Mouse (Mus musculus): ENCODE measurements around the gene Jund. TPM values are rescaled to one million over a fixed set of nuclear protein-coding genes. Genes with fewer than 3 reads are reported as not detected.

Jund gene
- polyA plus RNA-seq, 1 experiment from 2014 or later, result 97.7 TPM

DNA sequence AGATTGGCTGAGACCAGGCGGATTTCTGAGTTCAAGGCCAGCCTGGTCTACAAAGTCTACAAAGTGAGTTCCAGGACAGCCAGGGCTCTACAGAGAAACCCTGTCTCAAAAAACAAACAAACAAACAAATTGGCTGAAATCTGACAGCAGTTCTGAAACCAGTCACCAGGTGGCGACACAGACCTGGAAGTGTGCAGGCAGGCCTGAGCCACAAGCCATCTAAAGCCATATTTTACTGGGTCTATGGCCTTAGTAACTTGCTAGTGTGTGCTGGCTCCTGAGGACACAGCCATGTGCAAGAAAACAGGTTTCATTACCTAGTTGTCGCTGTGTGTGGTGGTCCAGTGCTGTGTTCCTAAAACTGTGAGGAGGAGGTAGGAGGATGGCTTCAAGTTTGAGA, 22.0 kb downstream of the Jund start:
- no peaks in the 10 kb centered on the region for H3K4me1 ChIP-seq (replicated peaks)
- ATAC-seq, result peak; percentile 70
- no peak overlapping the region for H3K27ac ChIP-seq
- H3K36me3 ChIP-seq, result no peaks in the 10 kb centered on the region
- WGBS, result 4% methylated on average over 3 of the region's 3 CpGs
- H3K9ac ChIP-seq (replicated peaks), result no peak overlapping the region
- peaks cover 14% of the 10 kb centered on the region; the same call in 1 of the 2 replicates for H3K27me3 ChIP-seq
- H3K4me3 ChIP-seq (replicated peaks), result no peak overlapping the region
- H3K9me3 ChIP-seq, result no peaks in the 10 kb centered on the region
- H3K4me2 ChIP-seq (replicated peaks), result no peak overlapping the region

- Histone ChIP-seq H3K27ac (no peak overlapping the region), H3K9ac (replicated peaks) (0 out of 2 replicates have a peak overlapping the region, but pooled peaks have one; percentile 14), H3K36me3 (no peaks in the 10 kb centered on the region), H3K27me3 (peaks cover 23% of the 10 kb centered on the region), H3K4me2 (replicated peaks) (no peak overlapping the region), H3K9me3 (no peaks in the 10 kb centered on the region), H3K4me1 (replicated peaks) (no peaks in the 10 kb centered on the region), H3K4me3 (replicated peaks) (no peak overlapping the region)
- 81% methylated on average over 8 of the region's 8 CpGs for WGBS
- no peak for ATAC-seq
These were observed 22.9 kb downstream of the Jund start for GRCm38 (mm10) chr8:70721601-70722000.

DNA sequence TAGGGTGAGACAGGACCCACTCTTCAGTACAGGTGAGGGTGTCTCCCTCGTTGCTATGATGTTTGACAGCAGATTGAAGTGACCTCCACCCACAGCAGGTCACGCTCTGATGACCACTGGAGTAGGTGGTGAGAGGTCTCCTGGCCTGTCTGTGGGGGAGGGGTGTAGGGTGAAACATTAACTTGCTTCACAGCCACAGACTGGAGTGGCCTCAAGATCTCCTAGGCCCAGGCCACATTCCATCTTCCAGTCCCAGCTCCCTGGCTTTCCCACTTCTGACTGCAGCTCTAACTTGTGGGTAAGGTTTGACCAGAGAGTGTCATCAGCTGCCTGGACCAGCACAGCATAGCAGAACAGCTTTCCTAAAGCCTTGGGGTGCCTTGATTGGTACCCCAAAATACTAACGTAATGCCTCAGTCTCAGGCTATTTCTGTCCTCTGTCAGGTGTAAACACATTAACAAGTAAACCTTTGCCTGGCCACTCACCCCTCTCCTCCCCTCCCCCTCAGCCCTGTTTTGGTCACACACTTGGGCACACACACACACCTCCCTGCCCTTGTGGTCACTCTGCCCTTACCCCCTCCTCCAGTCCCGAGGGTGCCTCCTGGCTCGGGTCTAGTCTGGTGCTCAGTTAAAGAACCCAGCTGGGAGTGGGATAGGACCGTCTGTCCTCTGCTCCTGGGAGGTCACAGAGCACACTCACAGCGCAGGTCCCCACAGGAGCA, 24.9 kb downstream of the Jund start, which contains the start of gene Pde4c:
Gene Pde4c (plus strand): TSS at position 235 of the 725 bp plus-strand sequence.
- Histone ChIP-seq H3K36me3 (no peaks in the 10 kb centered on the region), H3K4me1 (replicated peaks) (no peaks in the 10 kb centered on the region), H3K4me3 (replicated peaks) (no peak within 1 kb of the TSS), H3K4me2 (replicated peaks) (no peak within 1 kb of the TSS), H3K27me3 (peaks cover 33% of the 10 kb centered on the region), H3K9me3 (no peaks in the 10 kb centered on the region), H3K9ac (replicated peaks) (0 out of 2 replicates have a peak within 1 kb of the TSS, but pooled peaks have one; percentile 28), H3K27ac (no peak within 1 kb of the TSS)
- ATAC-seq, result no peak
- 70% methylated on average over 7 of the region's 7 CpGs for WGBS

DNA sequence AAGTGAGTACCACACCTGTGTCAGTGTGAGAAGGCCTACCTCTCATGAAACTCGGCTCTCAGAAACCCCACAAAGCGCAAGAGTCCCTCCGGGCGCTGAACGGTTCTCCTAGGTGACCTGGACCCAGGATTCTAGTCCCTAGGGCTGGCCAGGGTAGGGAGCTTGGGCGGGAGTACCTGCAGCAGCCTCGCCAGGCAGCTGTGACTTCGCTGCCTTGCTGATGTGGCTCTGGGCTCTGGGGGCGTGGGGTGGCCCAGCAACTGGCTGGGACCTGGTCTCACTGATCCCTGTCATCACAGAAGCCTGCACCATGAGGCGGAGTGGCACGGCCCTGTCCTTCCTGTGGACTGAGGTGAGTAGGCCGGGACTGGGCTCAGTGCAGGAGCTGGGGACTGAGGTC, 25.5 kb downstream of the Jund start:
- no peak for ATAC-seq
- 85% methylated on average over 12 of the region's 12 CpGs for WGBS
- Histone ChIP-seq H3K9ac (replicated peaks) (0 out of 2 replicates have a peak overlapping the region, but pooled peaks have one; percentile 28), H3K4me3 (replicated peaks) (no peak overlapping the region), H3K36me3 (no peaks in the 10 kb centered on the region), H3K9me3 (no peaks in the 10 kb centered on the region), H3K27ac (no peak overlapping the region), H3K4me2 (replicated peaks) (no peak overlapping the region), H3K4me1 (replicated peaks) (no peaks in the 10 kb centered on the region), H3K27me3 (peaks cover 38% of the 10 kb centered on the region)

DNA sequence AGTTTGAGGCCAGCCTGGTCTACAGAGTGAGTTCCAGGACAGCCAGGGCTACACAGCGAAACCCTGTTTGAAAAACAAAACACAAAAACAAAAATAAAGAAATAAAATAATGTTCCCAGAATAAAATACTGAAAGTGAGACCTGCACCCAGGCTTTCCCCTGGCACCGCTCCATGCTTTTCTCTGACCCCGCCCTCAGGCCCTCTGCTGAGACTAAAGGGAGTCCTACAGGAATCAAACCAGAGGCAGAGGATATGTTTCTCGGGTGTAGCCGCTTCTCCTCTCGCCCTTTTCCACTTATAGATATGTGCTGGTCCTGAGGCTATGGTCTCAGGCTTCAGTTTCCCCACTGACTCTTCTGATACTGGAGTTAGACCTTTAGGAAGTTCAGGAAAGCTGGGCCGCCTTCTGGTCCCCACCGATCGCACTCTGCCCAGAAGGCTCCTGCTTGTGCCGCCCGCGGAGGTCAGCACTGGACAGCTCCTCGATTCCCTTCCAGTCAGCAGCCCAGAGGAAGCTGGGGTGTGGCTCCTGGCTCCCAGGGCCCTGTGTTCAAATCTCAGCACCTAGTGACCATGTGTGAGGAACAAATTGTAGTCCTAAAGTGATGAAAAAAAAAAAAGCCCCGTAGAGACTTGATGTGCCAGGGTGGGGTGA, 27.2 kb downstream of the Jund start:
- Histone ChIP-seq H3K4me1 (replicated peaks) (peaks cover 6% of the 10 kb centered on the region; the same call in 1 of the 2 replicates), H3K9me3 (no peaks in the 10 kb centered on the region), H3K36me3 (no peaks in the 10 kb centered on the region), H3K4me2 (replicated peaks) (no peak overlapping the region), H3K27ac (no peak overlapping the region), H3K9ac (replicated peaks) (no peak overlapping the region), H3K4me3 (replicated peaks) (no peak overlapping the region), H3K27me3 (peaks cover 49% of the 10 kb centered on the region)
- no peak for ATAC-seq
- WGBS, result 31% methylated on average over 14 of the region's 14 CpGs

GRCm38 (mm10) chr8:70726721-70727120, 28.0 kb downstream of the Jund start:
- Histone ChIP-seq H3K9ac (replicated peaks) (0 out of 2 replicates have a peak overlapping the region, but pooled peaks have one; percentile 2), H3K36me3 (no peaks in the 10 kb centered on the region), H3K9me3 (no peaks in the 10 kb centered on the region), H3K27me3 (peaks cover 52% of the 10 kb centered on the region), H3K4me2 (replicated peaks) (no peak overlapping the region), H3K4me3 (replicated peaks) (no peak overlapping the region), H3K4me1 (replicated peaks) (peaks cover 6% of the 10 kb centered on the region; the same call in 1 of the 2 replicates), H3K27ac (no peak overlapping the region)
- no peak for ATAC-seq
- 50% methylated on average over 11 of the region's 11 CpGs for WGBS

DNA sequence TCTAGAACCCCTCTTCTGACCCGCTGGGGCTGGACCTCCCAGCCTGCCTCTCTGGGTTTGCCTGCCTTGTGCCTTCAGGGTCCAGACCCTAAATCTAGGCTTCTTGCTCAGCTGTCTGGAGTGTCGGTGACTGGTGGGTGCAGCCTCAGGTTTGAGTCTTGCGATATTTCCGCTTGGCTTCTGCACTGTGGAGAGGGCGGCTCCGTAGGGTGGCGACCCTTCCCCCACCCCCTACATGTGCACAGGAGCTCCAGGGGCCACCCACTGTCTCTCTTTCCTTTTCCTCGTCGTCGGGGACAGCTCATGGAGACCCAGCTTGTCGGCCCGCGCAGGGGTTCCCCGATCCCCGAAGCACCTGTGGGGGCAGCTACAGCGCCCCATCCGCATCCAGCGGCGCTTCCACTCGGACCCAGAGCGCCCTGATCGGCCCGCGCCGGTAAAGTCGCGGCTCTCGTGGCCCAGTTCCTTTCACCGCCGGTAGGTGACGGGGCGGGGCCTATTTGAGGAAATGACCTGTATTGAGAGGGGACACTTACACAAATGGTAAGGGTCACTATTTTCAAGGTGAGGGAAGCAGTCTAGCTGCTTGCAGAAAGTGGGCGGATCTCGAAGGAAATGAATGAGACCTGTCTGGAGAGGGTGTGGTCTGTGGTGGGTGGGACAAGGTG, 31.2 kb downstream of the Jund start:
- H3K4me1 ChIP-seq (replicated peaks), result peaks cover 6% of the 10 kb centered on the region; the same call in 1 of the 2 replicates
- H3K9me3 ChIP-seq, result no peaks in the 10 kb centered on the region
- ATAC-seq, result peak; percentile 60
- peak overlapping the region; percentile 46 for H3K9ac ChIP-seq (replicated peaks)
- H3K27ac ChIP-seq, result no peak overlapping the region
- 4% methylated on average over 34 of the region's 34 CpGs for WGBS
- H3K4me3 ChIP-seq (replicated peaks), result peak overlapping the region; percentile 16
- H3K36me3 ChIP-seq, result no peaks in the 10 kb centered on the region
- H3K27me3 ChIP-seq, result peaks cover 65% of the 10 kb centered on the region
- peak overlapping the region; percentile 41 for H3K4me2 ChIP-seq (replicated peaks)

- no peaks in the 10 kb centered on the region for H3K36me3 ChIP-seq
- no peaks in the 10 kb centered on the region for H3K9me3 ChIP-seq
- 85% methylated on average over 4 of the region's 4 CpGs for WGBS
- no peak overlapping the region for H3K4me2 ChIP-seq (replicated peaks)
- peaks cover 6% of the 10 kb centered on the region; the same call in 1 of the 2 replicates for H3K4me1 ChIP-seq (replicated peaks)
- H3K27me3 ChIP-seq, result peaks cover 63% of the 10 kb centered on the region
- H3K4me3 ChIP-seq (replicated peaks), result no peak overlapping the region
- no peak overlapping the region for H3K9ac ChIP-seq (replicated peaks)
- no peak for ATAC-seq
- no peak overlapping the region for H3K27ac ChIP-seq
These were observed 32.2 kb downstream of the Jund start for GRCm38 (mm10) chr8:70730956-70731355.

- H3K4me2 ChIP-seq (replicated peaks), result no peak overlapping the region
- H3K9me3 ChIP-seq, result no peaks in the 10 kb centered on the region
- H3K9ac ChIP-seq (replicated peaks), result no peak overlapping the region
- no peaks in the 10 kb centered on the region for H3K36me3 ChIP-seq
- H3K27ac ChIP-seq, result no peak overlapping the region
- H3K4me1 ChIP-seq (replicated peaks), result peaks cover under 1% of the 10 kb centered on the region; the same call in 1 of the 2 replicates
- peaks cover 45% of the 10 kb centered on the region for H3K27me3 ChIP-seq
- no peak overlapping the region for H3K4me3 ChIP-seq (replicated peaks)
- ATAC-seq, result no peak
- 78% methylated on average over 5 of the region's 5 CpGs for WGBS
These were observed 39.0 kb downstream of the Jund start for GRCm38 (mm10) chr8:70737705-70738104.

- H3K9ac ChIP-seq (replicated peaks), result no peak overlapping the region
- no peak overlapping the region for H3K4me2 ChIP-seq (replicated peaks)
- H3K4me3 ChIP-seq (replicated peaks), result no peak overlapping the region
- no peak overlapping the region for H3K27ac ChIP-seq
- H3K27me3 ChIP-seq, result peaks cover 46% of the 10 kb centered on the region
- H3K9me3 ChIP-seq, result no peaks in the 10 kb centered on the region
- peaks cover 5% of the 10 kb centered on the region for H3K4me1 ChIP-seq (replicated peaks)
- 73% methylated on average over 3 of the region's 3 CpGs for WGBS
- ATAC-seq, result no peak
- no peaks in the 10 kb centered on the region for H3K36me3 ChIP-seq
These were observed 39.5 kb downstream of the Jund start for GRCm38 (mm10) chr8:70738211-70738610.

DNA sequence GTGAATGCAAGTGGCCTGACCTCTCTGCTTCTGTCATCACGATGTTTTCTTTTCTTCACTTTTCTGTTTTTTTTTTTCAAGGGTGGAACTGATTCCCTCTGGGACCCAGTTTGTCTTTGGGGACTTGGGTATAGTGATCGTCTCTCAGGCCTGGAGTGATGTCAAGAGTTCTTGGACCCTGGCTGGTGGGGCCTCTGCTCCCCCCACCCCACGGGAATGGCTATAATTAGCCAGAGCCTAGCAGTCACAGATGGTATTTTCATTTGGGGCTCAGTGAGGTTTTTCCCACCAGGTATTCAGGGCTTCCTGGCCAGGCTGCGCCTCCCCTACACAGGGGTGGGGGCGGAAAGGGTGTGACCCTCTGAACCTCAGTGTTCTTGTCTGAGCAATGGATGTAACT, 42.9 kb downstream of the Jund start:
- Histone ChIP-seq H3K4me2 (replicated peaks) (no peak overlapping the region), H3K27ac (no peak overlapping the region), H3K4me1 (replicated peaks) (peaks cover 17% of the 10 kb centered on the region), H3K9ac (replicated peaks) (no peak overlapping the region), H3K36me3 (no peaks in the 10 kb centered on the region), H3K4me3 (replicated peaks) (no peak overlapping the region), H3K27me3 (peaks cover 79% of the 10 kb centered on the region), H3K9me3 (no peaks in the 10 kb centered on the region)
- ATAC-seq, result no peak
- WGBS, result 75% methylated on average over 5 of the region's 5 CpGs

- H3K36me3 ChIP-seq, result no peaks in the 10 kb centered on the region
- no peak for ATAC-seq
- H3K27me3 ChIP-seq, result peaks cover 81% of the 10 kb centered on the region
- 72% methylated on average over 11 of the region's 11 CpGs for WGBS
- no peak overlapping the region for H3K4me2 ChIP-seq (replicated peaks)
- H3K27ac ChIP-seq, result no peak overlapping the region
- peaks cover 17% of the 10 kb centered on the region for H3K4me1 ChIP-seq (replicated peaks)
- H3K4me3 ChIP-seq (replicated peaks), result no peak overlapping the region
- H3K9me3 ChIP-seq, result no peaks in the 10 kb centered on the region
- no peak overlapping the region for H3K9ac ChIP-seq (replicated peaks)
These were observed 43.4 kb downstream of the Jund start for GRCm38 (mm10) chr8:70742176-70742575.

Measured in midbrain, embryonic 13.5 days (tissue).